Mouse (Mus musculus): ENCODE results near the gene Foxk1. TPM values are rescaled to one million over a fixed set of nuclear protein-coding genes. Genes with fewer than 3 reads are reported as not detected.

Gene Foxk1
- polyA plus RNA-seq, 1 experiment from 2014 or later: 4.5 TPM

- Histone ChIP-seq H3K27ac (no peak overlapping the region), H3K4me3 (no peak overlapping the region), H3K9me3 (replicated peaks) (no peaks in the 10 kb centered on the region), H3K4me1 (peaks cover 17% of the 10 kb centered on the region), H3K36me3 (no peaks in the 10 kb centered on the region), H3K27me3 (ENCODE audit: low read depth, poor library complexity, severe bottlenecking) (no peaks in the 10 kb centered on the region)
- no peak for DNase-seq (ENCODE audit: low spot score)
- WGBS: 93% methylated on average over 5 of the region's 5 CpGs
These were observed 82.3 kb downstream of the Foxk1 start for GRCm38 (mm10) chr5:142483581-142483980.

DNA sequence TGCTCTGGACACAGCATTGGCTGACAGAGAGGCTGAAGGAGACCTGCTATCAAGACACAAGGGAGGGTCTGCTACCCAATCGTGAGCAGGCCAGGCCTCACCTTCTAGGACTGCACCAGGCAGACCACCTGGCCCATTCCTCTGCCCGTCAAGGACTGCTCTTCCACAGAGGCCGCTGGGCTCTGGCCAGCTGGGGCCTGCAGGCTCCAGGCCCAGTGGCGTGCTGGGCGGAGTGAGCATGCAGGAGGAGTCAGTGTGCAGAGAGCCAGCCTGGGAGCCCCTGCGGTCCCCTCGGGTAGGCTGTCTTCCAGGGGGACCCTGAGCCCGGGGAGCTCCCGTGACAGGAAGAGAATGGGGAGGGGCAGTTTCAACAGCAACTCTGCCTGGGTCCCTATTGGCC lies 85.4 kb downstream of the Foxk1 start:
- peak overlapping the region; percentile 65; the same call in 1 of the 2 replicates for H3K27ac ChIP-seq
- H3K9me3 ChIP-seq (replicated peaks): no peaks in the 10 kb centered on the region
- WGBS: 71% methylated on average over 9 of the region's 9 CpGs

GRCm38 (mm10) chr5:142489955-142490707 lies 88.8 kb downstream of the Foxk1 start:
- Histone ChIP-seq H3K4me3 (no peak overlapping the region), H3K4me1 (peaks cover 18% of the 10 kb centered on the region), H3K27ac (no peak overlapping the region), H3K9me3 (replicated peaks) (no peaks in the 10 kb centered on the region), H3K27me3 (ENCODE audit: low read depth, poor library complexity, severe bottlenecking) (no peaks in the 10 kb centered on the region), H3K36me3 (no peaks in the 10 kb centered on the region)
- 85% methylated on average over 9 of the region's 9 CpGs for WGBS
- DNase-seq (ENCODE audit: low spot score): no peak

More for the DNA sequence above, 85.4 kb downstream of the Foxk1 start:
- Histone ChIP-seq H3K27me3 (ENCODE audit: low read depth, poor library complexity, severe bottlenecking) (no peaks in the 10 kb centered on the region), H3K36me3 (no peaks in the 10 kb centered on the region), H3K4me1 (peaks cover 15% of the 10 kb centered on the region), H3K4me3 (no peak overlapping the region)
- no peak for DNase-seq (ENCODE audit: low spot score)

DNA sequence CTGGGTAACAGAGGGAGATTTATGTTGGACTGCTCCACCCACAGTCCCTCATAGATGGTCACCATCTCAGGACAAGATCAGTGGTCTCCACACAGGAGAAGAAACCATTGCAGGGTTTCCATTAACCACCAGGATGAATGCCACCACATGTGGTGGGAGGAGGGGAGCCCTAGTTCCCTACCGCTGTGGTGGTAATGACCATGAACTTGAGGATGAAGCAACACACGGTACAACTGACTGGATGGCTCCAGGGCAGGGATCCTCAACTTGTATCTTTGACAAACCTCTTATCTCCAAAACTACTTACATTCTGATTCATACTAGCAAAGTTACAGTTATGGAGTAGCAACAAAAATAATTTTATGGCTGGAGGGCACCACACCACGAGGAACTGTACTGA lies 92.0 kb downstream of the Foxk1 start:
- H3K27ac ChIP-seq: no peak overlapping the region
- no peak overlapping the region for H3K4me3 ChIP-seq
- no peaks in the 10 kb centered on the region for H3K9me3 ChIP-seq (replicated peaks)
- H3K27me3 ChIP-seq (ENCODE audit: low read depth, poor library complexity, severe bottlenecking): no peaks in the 10 kb centered on the region
- no peaks in the 10 kb centered on the region for H3K36me3 ChIP-seq
- DNase-seq (ENCODE audit: low spot score): no peak
- peaks cover 14% of the 10 kb centered on the region; the same call in 1 of the 2 replicates for H3K4me1 ChIP-seq
- 93% methylated on average over 3 of the region's 3 CpGs for WGBS

GRCm38 (mm10) chr5:142495321-142496096 lies 94.2 kb downstream of the Foxk1 start:
- 63% methylated on average over 14 of the region's 14 CpGs for WGBS
- no peaks in the 10 kb centered on the region for H3K9me3 ChIP-seq (replicated peaks)
- DNase-seq (ENCODE audit: low spot score): no peak
- H3K36me3 ChIP-seq: no peaks in the 10 kb centered on the region
- peaks cover 25% of the 10 kb centered on the region for H3K4me1 ChIP-seq
- H3K27me3 ChIP-seq (ENCODE audit: low read depth, poor library complexity, severe bottlenecking): no peaks in the 10 kb centered on the region
- H3K27ac ChIP-seq: peak overlapping the region; percentile 16; the same call in 1 of the 2 replicates
- no peak overlapping the region for H3K4me3 ChIP-seq

DNA sequence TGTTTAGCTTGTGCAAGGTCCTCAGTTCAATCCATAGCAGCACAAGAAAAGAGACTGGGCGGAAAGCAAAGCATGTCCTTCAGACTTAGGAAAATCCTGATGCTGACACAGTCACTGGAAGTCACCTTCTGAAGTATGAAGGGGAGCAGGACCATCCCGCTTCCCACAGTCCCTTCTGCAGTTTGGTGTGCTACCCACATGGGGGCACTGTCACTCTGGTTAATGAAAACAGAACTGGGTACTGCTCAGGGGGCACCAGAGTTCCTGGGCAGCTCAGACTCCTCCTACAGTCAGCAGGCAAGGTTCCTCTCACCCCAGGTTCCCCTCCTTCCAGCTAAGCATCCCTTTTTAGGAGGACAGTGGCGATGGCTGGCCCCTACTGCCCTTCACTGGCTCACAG lies 97.7 kb downstream of the Foxk1 start:
- no peaks in the 10 kb centered on the region for H3K9me3 ChIP-seq (replicated peaks)
- WGBS: 46% methylated on average over 3 of the region's 3 CpGs
- H3K4me3 ChIP-seq: no peak overlapping the region
- H3K27me3 ChIP-seq (ENCODE audit: low read depth, poor library complexity, severe bottlenecking): no peaks in the 10 kb centered on the region
- DNase-seq (ENCODE audit: low spot score): peak; percentile 58
- peaks cover 34% of the 10 kb centered on the region for H3K4me1 ChIP-seq
- H3K36me3 ChIP-seq: no peaks in the 10 kb centered on the region
- no peak overlapping the region for H3K27ac ChIP-seq

- no peak overlapping the region for H3K4me3 ChIP-seq
- WGBS: 75% methylated on average over 10 of the region's 10 CpGs
- peak overlapping the region; percentile 1; the same call in 1 of the 2 replicates for H3K27ac ChIP-seq
- H3K4me1 ChIP-seq: peaks cover 23% of the 10 kb centered on the region
- H3K36me3 ChIP-seq: no peaks in the 10 kb centered on the region
- H3K9me3 ChIP-seq (replicated peaks): no peaks in the 10 kb centered on the region
- no peaks in the 10 kb centered on the region for H3K27me3 ChIP-seq (ENCODE audit: low read depth, poor library complexity, severe bottlenecking)
- no peak for DNase-seq (ENCODE audit: low spot score)
These were observed 99.6 kb downstream of the Foxk1 start for GRCm38 (mm10) chr5:142500918-142501317.

DNA sequence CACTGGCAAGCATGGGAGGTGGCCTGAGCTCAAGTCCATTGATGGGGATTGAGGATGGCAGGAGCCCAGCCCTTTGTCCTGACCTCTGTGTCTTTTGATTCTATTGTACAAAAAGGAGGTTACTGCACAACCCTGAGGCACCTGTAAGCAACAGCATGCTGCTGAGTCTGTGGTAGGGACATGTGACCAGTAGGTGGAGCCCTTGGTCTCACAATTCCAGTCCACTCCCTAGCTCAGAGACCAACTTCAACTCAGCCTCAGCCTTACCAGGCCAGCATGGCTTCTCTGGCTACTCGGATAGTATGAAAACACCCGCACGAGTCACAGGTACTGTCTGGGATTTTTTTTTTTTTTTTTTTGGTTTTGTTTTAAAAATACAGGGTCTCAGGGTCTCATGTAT lies 101.1 kb downstream of the Foxk1 start:
- no peaks in the 10 kb centered on the region for H3K36me3 ChIP-seq
- H3K9me3 ChIP-seq (replicated peaks): no peaks in the 10 kb centered on the region
- H3K4me3 ChIP-seq: no peak overlapping the region
- H3K27me3 ChIP-seq (ENCODE audit: low read depth, poor library complexity, severe bottlenecking): no peaks in the 10 kb centered on the region
- H3K4me1 ChIP-seq: peaks cover 23% of the 10 kb centered on the region
- peak; percentile 78 for DNase-seq (ENCODE audit: low spot score)
- 11% methylated on average over 3 of the region's 3 CpGs for WGBS
- H3K27ac ChIP-seq: no peak overlapping the region

GRCm38 (mm10) chr5:142504175-142504574 lies 102.9 kb downstream of the Foxk1 start:
- Histone ChIP-seq H3K4me1 (peaks cover 26% of the 10 kb centered on the region), H3K4me3 (no peak overlapping the region), H3K9me3 (replicated peaks) (no peaks in the 10 kb centered on the region), H3K27me3 (ENCODE audit: low read depth, poor library complexity, severe bottlenecking) (peaks cover under 1% of the 10 kb centered on the region; the same call in 1 of the 2 replicates), H3K36me3 (no peaks in the 10 kb centered on the region), H3K27ac (no peak overlapping the region)
- 76% methylated on average over 3 of the region's 3 CpGs for WGBS
- no peak for DNase-seq (ENCODE audit: low spot score)

DNA sequence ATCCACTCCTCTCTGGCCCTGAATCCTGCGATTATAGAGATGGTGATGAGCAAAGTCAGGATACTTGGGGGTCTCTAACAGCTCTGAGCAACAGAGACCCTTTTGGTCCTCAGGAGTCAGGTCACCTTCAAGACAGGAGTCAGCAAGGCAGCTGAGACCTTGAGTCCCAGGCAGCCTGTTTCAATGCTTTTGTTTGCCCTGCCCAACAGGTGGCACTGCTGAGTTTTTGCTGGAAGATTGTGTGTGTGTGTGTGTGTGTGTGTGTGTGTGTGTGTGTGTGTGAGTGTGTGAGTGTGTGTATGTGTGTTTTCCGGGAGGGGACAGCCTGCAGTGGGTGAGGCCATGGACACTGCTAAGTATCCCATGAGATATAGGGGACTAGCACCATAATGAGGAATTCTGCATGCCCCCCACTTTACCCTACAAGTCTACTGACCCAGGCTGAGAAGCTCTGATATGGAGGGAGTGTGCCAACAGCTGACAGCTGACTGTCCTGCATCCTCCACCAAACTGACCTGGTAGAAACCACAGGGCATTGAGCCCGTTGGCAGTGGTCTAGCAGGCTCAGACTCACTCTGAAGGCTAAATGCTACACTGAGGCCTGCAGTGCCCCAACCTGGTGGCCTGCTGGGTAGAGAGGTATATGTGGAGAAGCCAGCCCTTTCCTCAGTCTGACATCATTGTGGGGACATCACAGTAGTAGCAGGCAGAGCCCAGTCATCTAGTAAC lies 104.6 kb downstream of the Foxk1 start:
- Histone ChIP-seq H3K4me3 (no peak overlapping the region), H3K27ac (no peak overlapping the region), H3K4me1 (peaks cover 21% of the 10 kb centered on the region), H3K27me3 (ENCODE audit: low read depth, poor library complexity, severe bottlenecking) (peaks cover 9% of the 10 kb centered on the region; the same call in 1 of the 2 replicates), H3K36me3 (no peaks in the 10 kb centered on the region), H3K9me3 (replicated peaks) (no peaks in the 10 kb centered on the region)
- 89% methylated on average over 3 of the region's 3 CpGs for WGBS
- DNase-seq (ENCODE audit: low spot score): no peak

DNA sequence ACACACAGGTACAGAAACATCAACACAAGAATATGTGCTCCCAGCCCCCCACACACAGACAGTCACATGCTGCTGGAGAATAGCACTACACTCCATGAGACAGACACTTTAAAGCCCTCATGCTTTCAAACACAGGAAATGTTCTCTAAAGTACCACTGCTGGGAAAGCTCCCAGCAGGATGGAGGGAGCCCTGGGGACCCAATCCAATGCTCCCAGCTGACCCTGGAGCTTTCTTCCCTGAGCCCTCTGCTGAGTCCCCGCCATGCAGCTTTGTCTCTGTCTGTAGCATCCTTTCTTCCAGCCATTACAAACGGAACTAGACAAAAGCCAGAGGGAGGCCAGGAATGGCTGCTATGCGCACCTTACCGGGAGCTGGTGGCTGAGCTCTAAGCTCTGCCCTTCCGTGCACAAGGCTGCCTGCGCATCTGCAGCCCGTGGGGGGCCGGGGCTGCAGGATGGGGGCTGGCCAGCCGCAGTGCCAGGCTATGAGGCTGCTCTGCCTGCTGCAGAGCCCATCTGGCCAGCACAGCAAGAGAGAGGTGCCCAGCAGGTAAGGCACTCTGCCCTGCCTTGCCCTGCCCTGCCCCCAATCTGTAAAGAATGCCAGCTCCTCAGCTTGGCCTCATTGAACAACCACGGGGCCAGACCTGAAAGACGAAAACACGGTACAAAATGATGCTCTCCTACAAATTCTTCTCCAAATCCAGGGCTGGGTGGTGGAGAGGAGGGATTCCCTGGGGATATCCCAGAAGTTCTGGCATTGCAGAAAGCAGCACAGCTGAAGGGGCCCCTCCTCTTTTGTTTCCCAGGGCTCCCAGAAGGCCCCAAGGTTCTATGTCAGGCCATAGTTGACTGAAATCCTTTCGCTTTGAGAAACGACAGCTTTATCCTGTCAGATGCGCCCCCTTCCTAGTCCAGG lies 108.1 kb downstream of the Foxk1 start:
- Histone ChIP-seq H3K27me3 (ENCODE audit: low read depth, poor library complexity, severe bottlenecking) (peaks cover 9% of the 10 kb centered on the region; the same call in 1 of the 2 replicates), H3K9me3 (replicated peaks) (no peaks in the 10 kb centered on the region), H3K27ac (peak overlapping the region; percentile 61; the same call in 1 of the 2 replicates), H3K4me1 (peaks cover 12% of the 10 kb centered on the region), H3K4me3 (0 out of 2 replicates have a peak overlapping the region, but pooled peaks have one; percentile 7), H3K36me3 (no peaks in the 10 kb centered on the region)
- no peak for DNase-seq (ENCODE audit: low spot score)
- whole genome bisulfite sequencing: 31% methylated on average over 15 of the region's 15 CpGs

GRCm38 (mm10) chr5:142510061-142510414 lies 108.7 kb downstream of the Foxk1 start:
- Histone ChIP-seq H3K27ac (peak overlapping the region; percentile 61; the same call in 1 of the 2 replicates), H3K4me1 (peaks cover 12% of the 10 kb centered on the region), H3K9me3 (replicated peaks) (no peaks in the 10 kb centered on the region), H3K4me3 (no peak overlapping the region), H3K36me3 (no peaks in the 10 kb centered on the region), H3K27me3 (ENCODE audit: low read depth, poor library complexity, severe bottlenecking) (peaks cover 9% of the 10 kb centered on the region; the same call in 1 of the 2 replicates)
- WGBS: 73% methylated on average over 7 of the region's 7 CpGs
- no peak for DNase-seq (ENCODE audit: low spot score)
